Mouse (Mus musculus) left cerebral cortex, adult 9 months (tissue): Measurements from ENCODE around the gene Slc35g3.
"Not testable (repeated sequence)": the region's sequence is repeated elsewhere in the genome, so short reads cannot be mapped to it uniquely, and the experiment has no call there.

Source experiments
- DNase-seq, 2 experiments: peaks; one replicate each; pipeline ENCODE4 v3.0.0; 2022; ENCODE audit warnings: low spot score in 2 of 2

Gene Slc35g3

DNA sequence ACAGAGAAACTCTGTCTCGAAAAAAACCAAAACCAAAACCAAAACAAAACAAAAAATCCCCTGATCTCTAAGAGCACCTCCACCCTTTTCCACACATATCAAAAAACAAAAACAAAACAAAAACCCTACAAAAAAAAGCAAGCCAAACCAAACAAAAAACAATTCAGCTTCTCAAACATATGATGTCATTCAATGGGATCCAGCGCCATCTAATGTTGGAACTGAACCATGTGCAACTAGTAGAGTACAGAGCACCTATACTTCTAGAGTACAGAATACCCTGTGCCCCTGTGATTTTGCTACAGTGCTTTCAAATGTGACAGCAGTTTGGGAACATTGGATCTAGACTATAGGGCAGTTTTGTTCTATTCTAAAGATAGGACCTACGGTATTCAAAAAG lies 7.1 kb downstream of the Slc35g3 start:
- DNase-seq, result no peak

DNA sequence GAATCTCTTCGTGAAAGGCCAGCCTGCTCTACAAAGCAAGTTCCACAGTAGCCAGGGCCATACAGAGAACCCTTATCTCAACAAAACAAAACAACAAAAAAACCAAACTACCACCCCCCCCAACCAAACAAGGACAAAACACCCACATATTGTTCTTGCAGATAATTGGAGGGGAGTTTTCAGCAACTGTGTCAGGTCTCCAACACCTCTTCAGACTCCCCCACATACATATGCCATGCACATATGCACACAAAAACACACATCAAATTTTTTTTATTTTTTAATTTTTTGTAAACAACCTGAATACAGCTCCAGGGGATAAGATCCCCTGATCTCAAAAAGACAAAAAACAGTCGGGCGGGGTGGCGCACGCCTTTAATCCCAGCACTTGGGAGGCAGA lies 7.5 kb downstream of the Slc35g3 start:
- DNase-seq, result no peak

DNA sequence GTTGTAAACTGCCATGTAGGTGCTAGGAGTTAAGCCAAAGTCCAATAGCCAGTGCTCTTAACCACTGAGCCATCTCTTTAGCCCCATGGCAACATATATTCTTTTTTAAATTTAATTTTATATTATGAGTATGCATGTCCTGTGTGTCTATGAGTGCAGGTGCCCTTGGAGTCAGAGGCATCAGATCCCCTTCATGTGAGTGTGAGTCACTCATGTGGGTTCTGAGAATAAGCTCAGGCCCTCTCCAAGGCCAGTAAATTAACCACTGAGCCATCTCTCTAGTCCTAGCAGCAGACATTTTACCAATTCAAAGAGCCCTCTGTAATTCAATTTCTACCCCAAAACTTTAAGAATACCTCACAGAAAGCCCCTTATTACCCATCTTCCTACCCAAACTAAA lies 9.1 kb downstream of the Slc35g3 start:
- no peak for DNase-seq

DNA sequence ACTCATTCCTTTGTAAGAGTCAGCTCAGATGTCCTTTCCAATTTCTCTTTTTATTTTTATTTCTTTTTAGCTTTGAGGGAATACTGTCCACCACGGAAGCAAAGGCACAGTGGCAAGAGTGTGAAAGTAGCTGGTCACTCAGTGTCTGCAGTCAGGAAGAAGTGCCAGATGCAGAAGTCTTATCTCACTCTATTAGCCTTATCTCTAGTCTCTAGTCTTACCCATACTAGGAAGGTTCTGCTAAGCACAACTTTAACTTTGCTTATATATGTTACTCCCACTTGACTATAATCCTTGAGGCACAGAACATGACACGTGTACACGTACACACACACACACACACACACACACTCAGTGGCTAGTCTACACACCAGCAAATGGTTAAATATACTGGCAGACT lies 10.1 kb downstream of the Slc35g3 start:
- no peak for DNase-seq

DNA sequence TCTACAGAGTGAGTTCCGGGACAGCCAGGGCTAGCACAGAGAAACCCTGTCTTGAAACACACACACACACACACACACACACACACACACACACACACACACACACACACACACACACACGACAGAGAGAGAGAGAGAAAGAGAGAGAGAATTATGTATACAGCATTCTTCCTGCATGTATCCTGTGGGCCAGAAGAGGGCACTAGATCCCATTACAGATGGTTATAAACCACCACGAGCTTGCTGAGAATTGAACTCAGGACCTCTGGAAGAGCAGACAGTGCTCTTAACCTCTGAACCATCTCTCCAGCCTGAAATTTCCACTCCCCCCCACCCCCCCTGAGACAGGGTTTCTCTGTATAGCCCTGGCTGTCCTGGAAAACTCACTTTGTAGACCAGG lies 30.4 kb downstream of the Slc35g3 start:
- DNase-seq, result not testable (repeated sequence)

DNA sequence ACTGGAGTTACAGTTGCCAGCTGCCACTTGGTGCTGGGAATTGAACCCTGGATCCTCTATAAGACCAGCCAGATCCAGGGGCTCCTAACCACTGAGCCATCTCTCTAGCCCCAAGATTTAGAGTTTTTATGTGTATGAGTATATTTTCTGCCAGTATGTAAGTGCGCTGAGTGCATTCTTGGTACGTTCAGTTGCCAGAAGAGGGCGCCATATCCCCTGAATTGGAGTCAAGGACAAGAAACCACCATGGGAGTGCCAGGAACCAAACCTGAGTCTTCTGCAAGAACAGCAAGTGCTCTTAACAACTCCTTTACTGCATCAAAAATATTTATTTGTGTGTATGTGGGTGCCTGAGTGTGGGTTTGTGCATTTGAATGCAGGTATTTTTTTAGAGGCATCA lies 32.7 kb downstream of the Slc35g3 start:
- DNase-seq, result peak in 1 of 2 experiments; percentile 37

DNA sequence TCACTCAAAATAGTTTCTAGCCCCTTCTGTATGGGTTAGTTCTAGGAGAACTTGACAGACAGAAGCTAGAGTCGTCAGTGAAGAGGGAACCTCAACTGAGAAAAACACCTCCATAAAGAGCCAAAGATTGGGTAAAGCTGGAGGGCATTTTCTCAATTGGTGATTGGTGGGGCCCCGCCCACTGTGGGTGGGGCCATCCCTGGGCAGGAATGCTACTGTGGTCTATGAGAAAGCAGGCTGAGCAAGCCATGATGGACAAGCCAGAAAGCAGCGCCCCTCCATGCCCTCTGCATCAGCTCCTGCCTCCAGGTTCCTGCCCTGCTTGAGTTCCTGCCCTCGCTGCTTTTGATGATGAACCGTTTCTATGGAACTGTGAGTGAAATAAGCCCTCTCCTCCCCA lies 35.8 kb downstream of the Slc35g3 start:
- no peak for DNase-seq

DNA sequence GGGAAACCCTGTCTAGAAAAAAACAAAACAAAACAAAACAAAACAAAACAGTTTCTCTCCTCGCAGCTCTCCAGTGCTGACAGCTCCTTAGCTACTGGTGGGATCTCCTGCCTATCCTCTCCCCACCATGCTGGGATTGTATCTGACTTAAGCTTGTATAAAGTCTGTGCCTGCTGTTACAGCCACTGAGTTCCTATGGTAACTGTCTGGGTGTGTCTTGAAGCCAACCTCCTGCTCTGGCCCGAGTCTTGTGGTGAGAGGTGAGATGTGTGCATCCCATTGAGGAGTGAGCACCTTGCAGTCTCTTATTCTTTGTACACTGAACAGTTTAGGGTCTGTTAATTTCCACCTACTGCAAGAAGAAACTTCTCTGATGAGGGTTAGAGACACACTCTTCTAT lies 38.7 kb downstream of the Slc35g3 start:
- no peak for DNase-seq

DNA sequence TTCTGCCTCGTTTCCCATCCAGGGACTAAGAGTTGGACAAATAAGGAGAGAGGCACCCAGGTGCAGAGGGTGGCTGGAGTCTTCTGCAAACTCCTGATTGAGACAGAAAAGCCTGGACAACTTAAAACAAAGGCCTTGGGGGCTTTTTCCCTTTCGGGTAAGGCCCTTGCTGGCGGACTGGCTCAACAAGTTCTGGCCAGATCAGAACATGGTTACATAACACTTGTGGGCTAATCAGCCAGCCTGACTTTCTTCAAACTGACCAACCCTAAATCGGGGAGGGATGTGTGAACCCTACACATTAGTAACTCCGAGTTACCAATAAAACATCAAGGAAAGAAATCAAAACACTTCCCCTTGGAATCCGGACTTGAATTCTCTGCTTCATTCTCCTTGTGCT lies 40.9 kb downstream of the Slc35g3 start:
- no peak for DNase-seq

DNA sequence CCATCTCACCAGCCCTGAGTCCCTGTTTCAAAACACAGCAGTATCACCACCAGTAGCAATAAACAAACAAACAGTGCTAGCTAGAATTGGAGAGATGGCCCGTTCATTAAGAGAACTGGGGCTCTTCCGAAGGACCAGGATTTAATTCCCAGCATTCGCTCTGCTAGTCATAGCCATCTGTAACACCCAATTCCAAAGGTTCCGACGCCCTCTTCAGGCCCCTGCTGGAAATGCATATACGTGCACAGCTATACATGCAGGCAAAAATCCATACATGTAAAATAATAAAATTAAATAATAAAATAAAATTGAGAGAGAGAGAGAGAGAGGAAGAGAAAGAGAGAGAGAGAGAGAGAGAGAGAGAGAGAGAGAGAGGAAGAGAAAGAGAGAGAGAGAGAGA lies 42.3 kb downstream of the Slc35g3 start:
- no peak for DNase-seq

DNA sequence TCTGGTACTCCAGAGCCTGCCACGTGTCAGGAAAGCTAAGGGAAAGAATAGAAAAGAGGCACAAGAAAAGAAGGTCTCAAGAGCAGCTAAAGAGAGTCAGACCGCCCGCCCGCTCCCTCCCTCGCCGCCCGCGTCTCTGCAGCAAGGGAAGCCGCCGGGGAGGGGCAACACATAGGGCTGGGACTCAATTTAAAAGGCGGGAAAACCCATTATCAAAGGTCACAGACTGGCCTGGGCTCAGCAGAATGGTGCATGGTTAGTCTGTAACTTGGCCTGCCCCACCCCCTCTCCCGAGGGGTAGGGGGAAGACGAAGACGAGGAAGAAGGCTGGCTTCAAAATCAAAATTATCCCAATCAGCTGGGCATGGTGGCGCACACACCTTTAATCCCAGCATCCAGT lies 43.1 kb downstream of the Slc35g3 start:
- DNase-seq, result no peak

DNA sequence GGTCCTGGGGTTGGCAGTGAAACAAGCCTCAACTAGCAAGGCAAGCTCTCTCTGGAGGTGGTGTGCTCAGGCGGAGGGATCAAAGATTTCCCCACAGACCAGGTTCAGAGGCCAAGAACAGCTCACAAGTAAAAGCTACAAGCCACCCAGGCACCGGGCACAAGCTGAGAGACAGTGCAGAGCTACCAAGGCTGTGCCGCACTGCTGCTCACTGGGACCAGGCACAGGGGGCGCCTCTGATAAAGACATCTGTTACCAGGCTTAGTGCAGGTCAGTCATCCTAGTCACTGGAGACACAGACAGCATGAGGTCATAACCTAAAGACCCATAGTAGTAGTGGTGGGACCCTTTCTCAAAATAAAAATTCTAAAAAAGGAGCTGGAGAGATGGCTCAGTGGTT lies 44.8 kb downstream of the Slc35g3 start:
- no peak for DNase-seq

DNA sequence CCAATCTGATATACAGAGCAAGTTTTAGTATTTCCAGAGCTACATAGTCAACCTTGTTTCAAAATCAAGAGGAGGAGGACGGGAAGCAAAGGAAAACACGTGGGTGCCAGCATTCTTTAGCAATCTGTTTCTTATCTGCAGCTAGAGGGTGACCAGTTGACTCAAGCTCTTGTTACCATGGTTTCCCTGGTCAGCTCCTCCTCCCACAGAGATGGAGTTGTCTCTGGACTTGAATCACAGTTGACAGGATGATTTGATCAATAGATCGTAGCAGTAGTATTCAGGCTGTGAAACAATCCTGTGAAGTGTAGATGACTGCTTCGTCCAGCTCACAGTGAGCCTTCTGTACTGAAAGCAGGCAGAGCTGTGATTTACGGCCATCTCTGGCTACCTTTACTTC lies 45.8 kb downstream of the Slc35g3 start:
- DNase-seq, result peak in 1 of 2 experiments; percentile 30

DNA sequence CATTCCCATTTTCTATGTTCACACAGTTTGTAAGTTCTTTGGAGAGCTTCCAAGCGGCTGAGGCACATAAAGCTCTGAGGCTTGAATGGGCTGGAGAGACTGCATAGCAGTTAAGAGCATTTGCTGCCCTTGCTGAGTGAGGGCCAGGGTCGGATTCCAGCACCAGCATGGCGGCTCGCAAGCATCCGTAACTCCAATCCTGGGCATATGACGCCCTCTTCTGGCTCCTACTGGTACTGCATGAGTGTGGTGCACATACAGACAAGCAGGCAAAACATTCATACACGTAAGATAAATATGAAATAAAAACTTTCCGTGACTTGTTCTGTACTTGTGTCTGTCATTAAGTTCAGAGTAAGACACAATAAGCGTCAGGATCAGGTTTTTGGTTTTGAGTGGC lies 46.3 kb downstream of the Slc35g3 start:
- DNase-seq, result no peak

DNA sequence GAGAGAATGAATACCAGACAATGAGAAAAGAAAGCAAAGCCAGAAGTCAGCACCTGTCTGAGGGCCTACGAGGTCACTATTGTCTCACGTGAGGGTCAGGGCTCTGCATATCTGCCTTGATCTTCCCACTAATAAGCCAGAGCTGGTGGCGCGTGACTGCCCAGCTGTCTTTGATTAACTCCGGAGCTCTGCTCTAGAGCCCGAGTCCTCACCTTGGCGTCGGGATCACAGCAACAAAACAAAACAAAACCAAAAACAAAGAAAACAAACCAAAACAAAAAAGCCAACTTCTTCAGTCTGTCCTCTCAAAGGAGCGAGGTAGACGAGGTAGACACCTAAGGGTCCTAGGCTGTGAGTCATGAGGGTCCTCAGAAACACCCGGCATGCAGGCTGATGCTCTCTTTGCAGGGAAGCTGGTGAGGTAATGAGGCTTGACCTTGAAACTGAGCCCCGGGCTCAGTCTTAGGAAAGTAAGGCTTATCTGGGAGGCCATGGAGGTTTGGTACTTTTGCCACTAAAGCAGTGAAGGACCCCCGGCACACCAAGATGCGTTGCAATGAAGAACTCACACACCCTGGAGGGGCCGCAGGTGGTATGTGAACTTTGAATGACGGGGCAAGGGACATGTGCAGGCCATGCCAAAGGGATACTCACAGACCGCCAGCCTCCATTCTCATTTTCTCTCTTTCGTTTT lies 47.0 kb downstream of the Slc35g3 start:
- no peak for DNase-seq

DNA sequence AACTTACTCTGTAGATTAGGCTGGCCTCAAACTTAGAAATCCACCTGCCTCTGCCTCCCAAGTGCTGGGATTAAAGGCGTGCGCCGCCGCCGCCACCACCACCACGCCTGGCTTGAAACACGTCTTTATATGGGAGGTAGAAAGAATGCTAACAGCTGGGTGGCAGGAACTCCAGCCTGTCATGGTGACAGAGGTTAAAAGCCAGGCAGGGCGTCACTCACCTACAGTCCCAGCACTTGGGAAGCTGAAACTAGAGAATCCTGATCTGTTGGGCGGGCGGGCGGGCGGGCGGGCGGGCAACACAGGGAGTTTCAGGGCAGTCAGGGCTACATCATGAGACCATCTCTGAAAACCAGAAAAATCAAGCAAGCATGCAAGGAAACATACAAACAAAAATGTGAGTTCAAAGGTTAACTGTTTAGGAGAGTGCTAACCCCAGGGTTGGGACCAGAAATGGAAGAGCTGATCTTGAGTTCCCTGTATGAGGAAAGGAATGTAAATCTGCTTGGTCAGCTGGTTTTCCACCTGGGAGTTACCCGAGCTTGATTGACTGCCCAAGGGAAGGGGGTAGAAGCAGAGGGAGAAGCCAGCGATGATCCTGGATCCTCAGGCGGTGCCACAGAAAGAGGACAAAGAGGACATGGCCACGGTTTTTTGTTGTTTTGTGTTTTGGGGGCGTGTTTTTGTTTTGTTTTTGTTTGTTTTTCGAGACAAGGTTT lies 48.7 kb downstream of the Slc35g3 start:
- no peak for DNase-seq

DNA sequence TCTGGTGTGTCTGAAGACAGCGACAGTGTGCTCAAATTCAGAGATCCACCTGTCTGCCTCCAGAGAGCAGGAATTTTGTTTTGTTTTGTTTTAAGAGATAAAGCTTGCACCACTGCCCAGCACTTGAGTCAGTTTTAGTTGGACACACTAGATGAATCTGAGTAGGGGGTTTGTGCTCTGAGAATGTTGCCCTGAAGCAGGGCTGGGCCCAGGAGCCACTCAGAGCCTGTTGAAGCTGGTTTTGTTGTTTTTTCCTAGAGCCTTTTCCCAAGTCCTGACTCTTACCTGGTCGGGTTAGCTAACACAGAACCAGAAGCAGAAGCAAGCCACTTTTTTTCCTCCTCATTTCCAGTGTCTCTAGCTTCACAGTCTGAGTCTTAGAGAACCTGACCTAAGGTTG lies 50.7 kb downstream of the Slc35g3 start:
- no peak for DNase-seq

DNA sequence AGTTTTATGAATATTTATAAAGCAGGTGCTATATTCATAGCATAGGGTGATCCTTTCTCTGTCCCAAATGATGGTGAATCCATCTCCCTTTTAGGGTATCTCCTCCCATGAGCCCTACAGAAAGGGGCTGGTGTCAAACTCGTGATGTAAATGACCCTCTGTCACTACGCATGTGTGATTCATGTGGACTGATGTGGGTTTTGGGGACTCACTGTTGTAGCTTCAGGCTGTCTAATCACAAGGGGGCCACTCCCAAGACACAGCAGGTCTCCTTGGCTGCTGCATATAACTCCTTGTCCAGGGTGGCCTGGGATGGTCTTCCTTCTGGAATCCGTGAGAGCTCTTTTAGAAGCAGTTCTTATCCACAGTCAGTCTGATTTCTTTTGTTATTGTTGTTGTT lies 51.3 kb downstream of the Slc35g3 start:
- DNase-seq, result no peak
